Mouse (Mus musculus) heart, postnatal 0 days (tissue): ENCODE results near the gene Usp48.

Experiments
- CTCF ChIP-seq: IDR thresholded peaks from 2 replicates; pipeline ENCODE4 v1.5.1; 2016; ENCODE audit warnings: antibody characterized with exemption, control low read depth, low read depth
- EP300 ChIP-seq: IDR thresholded peaks from 2 replicates; pipeline ENCODE4 v1.6.1; 2016; ENCODE audit warnings: antibody characterized with exemption, low read depth

GRCm38 (mm10) chr4:137569873-137570272, 23.7 kb upstream of the Usp48 start:
- TF ChIP-seq CTCF (no peak), EP300 (no peak)
